Mouse (Mus musculus): ENCODE results near the gene Magi1.

GRCm38 (mm10) chr6:93904987-93905386 is 378.7 kb downstream of the Magi1 start:
- TF ChIP-seq NELFE (IDR thresholded peaks at IDR 0.05; ENCODE audit: low read depth, low read length), result no peak
- no peak for TF ChIP-seq POLR2A (IDR thresholded peaks at IDR 0.05; ENCODE audit: low read depth, low read length)
- no peak for TF ChIP-seq USF2 (conservative IDR thresholded peaks at IDR 0.05; ENCODE audit: low read depth, low read length)
- no peak for TF ChIP-seq ETS1 (conservative IDR thresholded peaks at IDR 0.05; ENCODE audit: low read depth, low read length)
- no peak for TF ChIP-seq CTCF (conservative IDR thresholded peaks at IDR 0.05 in 1 of 2, IDR thresholded peaks at IDR 0.05 in 1 of 2; ENCODE audit: low read depth in 2 of 2, low read length in 2 of 2)
- no peak for TF ChIP-seq ZC3H11A (IDR thresholded peaks at IDR 0.05; ENCODE audit: low read depth, low read length)
- no peak for TF ChIP-seq MEF2A (IDR thresholded peaks at IDR 0.05; ENCODE audit: borderline replicate concordance, low read depth, low read length)
- TF ChIP-seq SIN3A (IDR thresholded peaks at IDR 0.05; ENCODE audit: low read length), result no peak
- TF ChIP-seq RCOR1 (conservative IDR thresholded peaks at IDR 0.05; ENCODE audit: low read depth, low read length), result no peak
- TF ChIP-seq ZNF384 (IDR thresholded peaks at IDR 0.05; ENCODE audit: low read depth, low read length), result no peak
- no peak for TF ChIP-seq USF1 (IDR thresholded peaks at IDR 0.05; ENCODE audit: low read depth, low read length)

All from CH12.LX (cell line).